In genomic region chr12:69474916-69475661, GRCm38 (mm10) we compare ENCODE assay signal across 8 mouse cellular contexts.
A peak's percentile ranks its signal among the peaks of the same experiment; 100 is the strongest.
DNase-seq lines count a peak whose midpoint lies in the region; ATAC-seq and TF ChIP-seq lines count a peak whose summit lies in the region.

No protein-coding gene starts in this region.

- WGBS in midbrain, embryonic 11.5 days, result 62% methylated on average over 17 of the region's 17 CpGs
- 66% methylated on average over 17 of the region's 17 CpGs for WGBS in midbrain, embryonic 15.5 days
- 49% methylated on average over 17 of the region's 17 CpGs for WGBS in forebrain, postnatal 0 days
- WGBS in limb, embryonic 12.5 days, result 50% methylated on average over 17 of the region's 17 CpGs

- no peak for ATAC-seq in midbrain, embryonic 11.5 days (ENCODE audit: low FRiP score)
- no peak for ATAC-seq in midbrain, embryonic 15.5 days (replicated peaks)
- ATAC-seq in forebrain, postnatal 0 days, result peak; percentile 42
- ATAC-seq in limb, embryonic 12.5 days (ENCODE audit: insufficient number of reproducible peaks, insufficient read depth, low FRiP score, low TSS enrichment, low read depth), result peak; percentile 73
- ATAC-seq in erythroid progenitor cell, adult 5-6 weeks (replicated peaks; ENCODE audit: low FRiP score, poor library complexity, severe bottlenecking), result no peak

- no peak for TF ChIP-seq CTCF in brain, embryonic 14.5 days (IDR thresholded peaks at IDR 0.05; ENCODE audit: borderline replicate concordance, extremely low read depth, insufficient read depth, insufficient read length)
- TF ChIP-seq CTCF in forebrain, postnatal 0 days (IDR thresholded peaks at IDR 0.05; ENCODE audit: low read depth), result no peak

- H3K4me3 ChIP-seq in midbrain, embryonic 11.5 days (ENCODE audit: low read depth, low read length), result no peak overlapping the region
- H3K4me3 ChIP-seq in midbrain, embryonic 15.5 days, result no peak overlapping the region
- H3K4me3 ChIP-seq in forebrain, postnatal 0 days (ENCODE audit: low read depth, low read length), result no peak overlapping the region
- no peak overlapping the region for H3K4me3 ChIP-seq in limb, embryonic 12.5 days (replicated peaks)

- no peak for TF ChIP-seq POLR2A in brain, embryonic 14.5 days (IDR thresholded peaks at IDR 0.05; ENCODE audit: borderline replicate concordance, extremely low read depth, insufficient read depth, insufficient read length, poor library complexity, severe bottlenecking)

- no peaks in the 10 kb centered on the region for H3K9me3 ChIP-seq in midbrain, embryonic 11.5 days (ENCODE audit: control insufficient read depth, low read length)
- no peaks in the 10 kb centered on the region for H3K9me3 ChIP-seq in midbrain, embryonic 15.5 days
- no peaks in the 10 kb centered on the region for H3K9me3 ChIP-seq in forebrain, postnatal 0 days (ENCODE audit: low read length)
- no peaks in the 10 kb centered on the region; the same call in 1 of the 2 replicates for H3K9me3 ChIP-seq in limb, embryonic 12.5 days

- no peaks in the 10 kb centered on the region; the same call in 1 of the 2 replicates for H3K27me3 ChIP-seq in midbrain, embryonic 11.5 days (ENCODE audit: control insufficient read depth, insufficient read depth, low read length)
- H3K27me3 ChIP-seq in midbrain, embryonic 15.5 days (replicated peaks), result no peaks in the 10 kb centered on the region
- no peaks in the 10 kb centered on the region for H3K27me3 ChIP-seq in forebrain, postnatal 0 days (ENCODE audit: insufficient read depth, low read length)
- H3K27me3 ChIP-seq in limb, embryonic 12.5 days, result no peaks in the 10 kb centered on the region

- no peak overlapping the region for H3K9ac ChIP-seq in midbrain, embryonic 11.5 days (ENCODE audit: low read length)
- no peak overlapping the region for H3K9ac ChIP-seq in midbrain, embryonic 15.5 days
- no peak overlapping the region for H3K9ac ChIP-seq in forebrain, postnatal 0 days
- H3K9ac ChIP-seq in limb, embryonic 12.5 days (replicated peaks), result no peak overlapping the region

- no peak overlapping the region for H3K4me2 ChIP-seq in midbrain, embryonic 11.5 days
- H3K4me2 ChIP-seq in midbrain, embryonic 15.5 days, result no peak overlapping the region
- H3K4me2 ChIP-seq in forebrain, postnatal 0 days (ENCODE audit: low read depth), result no peak overlapping the region
- peak overlapping the region; percentile 42 for H3K4me2 ChIP-seq in limb, embryonic 12.5 days

- no peaks in the 10 kb centered on the region for H3K36me3 ChIP-seq in midbrain, embryonic 11.5 days (ENCODE audit: control insufficient read depth, insufficient read depth, low read length)
- H3K36me3 ChIP-seq in midbrain, embryonic 15.5 days (replicated peaks), result no peaks in the 10 kb centered on the region
- no peaks in the 10 kb centered on the region for H3K36me3 ChIP-seq in forebrain, postnatal 0 days (ENCODE audit: insufficient read depth)
- H3K36me3 ChIP-seq in limb, embryonic 12.5 days, result no peaks in the 10 kb centered on the region

- H3K4me1 ChIP-seq in midbrain, embryonic 11.5 days (ENCODE audit: control insufficient read depth, insufficient read depth, low read length), result peaks cover 11% of the 10 kb centered on the region
- peaks cover 19% of the 10 kb centered on the region for H3K4me1 ChIP-seq in midbrain, embryonic 15.5 days
- peaks cover 3% of the 10 kb centered on the region; the same call in 1 of the 2 replicates for H3K4me1 ChIP-seq in forebrain, postnatal 0 days (ENCODE audit: insufficient read depth)
- peaks cover 54% of the 10 kb centered on the region for H3K4me1 ChIP-seq in limb, embryonic 12.5 days (replicated peaks)

- DNase-seq in midbrain, embryonic 11.5 days (ENCODE audit: low spot score, missing footprints), result peak; percentile 83
- DNase-seq in brain, embryonic 14.5 days (ENCODE audit: low read depth), result peak; percentile 70
- no peak for DNase-seq in forebrain, postnatal 0 days
- DNase-seq in spleen, adult 12 weeks (ENCODE audit: low spot score), result peak; percentile 56
- no peak for DNase-seq in kidney, postnatal 10 days

- no peak overlapping the region for H3K27ac ChIP-seq in midbrain, embryonic 11.5 days (ENCODE audit: low read depth, low read length)
- no peak overlapping the region for H3K27ac ChIP-seq in midbrain, embryonic 15.5 days
- no peak overlapping the region for H3K27ac ChIP-seq in forebrain, postnatal 0 days (ENCODE audit: low read depth, low read length)
- peak overlapping the region; percentile 94 for H3K27ac ChIP-seq in limb, embryonic 12.5 days

Comparison
In these comparisons a context has a peak if more than half of its experiments do, and no peak if none do; other contexts are left out.
1. ATAC-seq: peak in forebrain, postnatal 0 days (single experiment) and limb, embryonic 12.5 days (single experiment); none in midbrain, embryonic 11.5 days (single experiment), midbrain, embryonic 15.5 days (single experiment) and erythroid progenitor cell, adult 5-6 weeks (single experiment).
2. DNase-seq: peak in midbrain, embryonic 11.5 days (single experiment), brain, embryonic 14.5 days (single experiment) and spleen, adult 12 weeks (single experiment); none in forebrain, postnatal 0 days (single experiment) and kidney, postnatal 10 days (single experiment).